Mouse (Mus musculus): ENCODE results near the gene Megf9. TPM values are rescaled to one million over a fixed set of nuclear protein-coding genes. Genes with fewer than 3 reads are reported as not detected.

Megf9 gene
- polyA plus RNA-seq, 1 experiment from 2014 or later, result 32.5 TPM

- Histone ChIP-seq H3K4me3 (no peak overlapping the region), H3K27me3 (replicated peaks) (no peaks in the 10 kb centered on the region), H3K9me3 (no peaks in the 10 kb centered on the region), H3K36me3 (no peaks in the 10 kb centered on the region), H3K27ac (no peak overlapping the region), H3K4me2 (replicated peaks) (no peak overlapping the region), H3K9ac (no peak overlapping the region), H3K4me1 (no peaks in the 10 kb centered on the region)
- WGBS, result 92% methylated on average over 6 of the region's 6 CpGs
- no peak for ATAC-seq (ENCODE audit: low FRiP score, low read depth)
Observed at GRCm38 (mm10) chr4:70516289-70516688, 18.5 kb downstream of the Megf9 start.

GRCm38 (mm10) chr4:70515514-70515913, 19.3 kb downstream of the Megf9 start:
- H3K9me3 ChIP-seq, result no peaks in the 10 kb centered on the region
- no peak for ATAC-seq (ENCODE audit: low FRiP score, low read depth)

GRCm38 (mm10) chr4:70509987-70510386, 24.8 kb downstream of the Megf9 start:
- Histone ChIP-seq H3K27ac (no peak overlapping the region), H3K4me2 (replicated peaks) (no peak overlapping the region), H3K27me3 (replicated peaks) (no peaks in the 10 kb centered on the region), H3K4me1 (no peaks in the 10 kb centered on the region), H3K4me3 (no peak overlapping the region), H3K36me3 (no peaks in the 10 kb centered on the region), H3K9me3 (no peaks in the 10 kb centered on the region), H3K9ac (no peak overlapping the region)
- WGBS, result 56% methylated on average over 2 of the region's 2 CpGs
- ATAC-seq (ENCODE audit: low FRiP score, low read depth), result 0 out of 2 replicates have a peak, but pooled peaks have one; percentile 48

More at GRCm38 (mm10) chr4:70515514-70515913, 19.3 kb downstream of the Megf9 start:
- Histone ChIP-seq H3K4me2 (replicated peaks) (no peak overlapping the region), H3K36me3 (no peaks in the 10 kb centered on the region), H3K4me3 (no peak overlapping the region), H3K27me3 (replicated peaks) (no peaks in the 10 kb centered on the region), H3K4me1 (no peaks in the 10 kb centered on the region), H3K27ac (no peak overlapping the region), H3K9ac (no peak overlapping the region)

- H3K9ac ChIP-seq, result no peak overlapping the region
- no peak overlapping the region for H3K4me3 ChIP-seq
- H3K4me2 ChIP-seq (replicated peaks), result no peak overlapping the region
- ATAC-seq (ENCODE audit: low FRiP score, low read depth), result 0 out of 2 replicates have a peak, but pooled peaks have one; percentile 33
- H3K9me3 ChIP-seq, result no peaks in the 10 kb centered on the region
- no peaks in the 10 kb centered on the region for H3K4me1 ChIP-seq
- H3K27me3 ChIP-seq (replicated peaks), result no peaks in the 10 kb centered on the region
- H3K36me3 ChIP-seq, result no peaks in the 10 kb centered on the region
- no peak overlapping the region for H3K27ac ChIP-seq
- WGBS, result 18% methylated on average over 2 of the region's 2 CpGs
Observed at GRCm38 (mm10) chr4:70509565-70509964, 25.2 kb downstream of the Megf9 start.

- Histone ChIP-seq H3K4me3 (no peak overlapping the region), H3K9me3 (no peaks in the 10 kb centered on the region), H3K4me2 (replicated peaks) (no peak overlapping the region), H3K9ac (no peak overlapping the region), H3K27me3 (replicated peaks) (no peaks in the 10 kb centered on the region), H3K4me1 (no peaks in the 10 kb centered on the region), H3K27ac (no peak overlapping the region), H3K36me3 (no peaks in the 10 kb centered on the region)
- ATAC-seq (ENCODE audit: low FRiP score, low read depth), result no peak
- WGBS, result 94% methylated on average over 1 of the region's 1 CpGs
Observed at GRCm38 (mm10) chr4:70508207-70508606, 26.6 kb downstream of the Megf9 start.

GRCm38 (mm10) chr4:70505951-70506350, 28.8 kb downstream of the Megf9 start:
- Histone ChIP-seq H3K4me2 (replicated peaks) (no peak overlapping the region), H3K4me1 (no peaks in the 10 kb centered on the region), H3K4me3 (no peak overlapping the region), H3K27ac (no peak overlapping the region), H3K9me3 (no peaks in the 10 kb centered on the region), H3K36me3 (no peaks in the 10 kb centered on the region), H3K9ac (no peak overlapping the region), H3K27me3 (replicated peaks) (no peaks in the 10 kb centered on the region)
- WGBS, result 87% methylated on average over 3 of the region's 3 CpGs
- ATAC-seq (ENCODE audit: low FRiP score, low read depth), result no peak

- Histone ChIP-seq H3K27me3 (replicated peaks) (no peaks in the 10 kb centered on the region), H3K4me2 (replicated peaks) (no peak overlapping the region), H3K36me3 (no peaks in the 10 kb centered on the region), H3K4me3 (no peak overlapping the region), H3K9me3 (no peaks in the 10 kb centered on the region), H3K4me1 (no peaks in the 10 kb centered on the region), H3K27ac (no peak overlapping the region), H3K9ac (no peak overlapping the region)
- no peak for ATAC-seq (ENCODE audit: low FRiP score, low read depth)
- 59% methylated on average over 1 of the region's 1 CpGs for WGBS
Observed at GRCm38 (mm10) chr4:70503827-70504226, 31.0 kb downstream of the Megf9 start.

- Histone ChIP-seq H3K27me3 (replicated peaks) (no peaks in the 10 kb centered on the region), H3K4me3 (no peak overlapping the region), H3K9ac (no peak overlapping the region), H3K4me2 (replicated peaks) (no peak overlapping the region), H3K36me3 (no peaks in the 10 kb centered on the region), H3K27ac (no peak overlapping the region), H3K9me3 (no peaks in the 10 kb centered on the region), H3K4me1 (no peaks in the 10 kb centered on the region)
- ATAC-seq (ENCODE audit: low FRiP score, low read depth), result no peak
- WGBS, result 89% methylated on average over 3 of the region's 3 CpGs
Observed at GRCm38 (mm10) chr4:70499285-70499684, 35.5 kb downstream of the Megf9 start.

GRCm38 (mm10) chr4:70496978-70497377, 37.8 kb downstream of the Megf9 start:
- no peak overlapping the region for H3K27ac ChIP-seq
- H3K27me3 ChIP-seq (replicated peaks), result no peaks in the 10 kb centered on the region
- no peaks in the 10 kb centered on the region for H3K9me3 ChIP-seq
- no peak overlapping the region for H3K4me3 ChIP-seq
- H3K9ac ChIP-seq, result no peak overlapping the region
- no peak for ATAC-seq (ENCODE audit: low FRiP score, low read depth)
- no peaks in the 10 kb centered on the region for H3K36me3 ChIP-seq
- 72% methylated on average over 1 of the region's 1 CpGs for WGBS
- H3K4me1 ChIP-seq, result no peaks in the 10 kb centered on the region
- H3K4me2 ChIP-seq (replicated peaks), result no peak overlapping the region

- H3K27ac ChIP-seq, result no peak overlapping the region
- no peak overlapping the region for H3K4me2 ChIP-seq (replicated peaks)
- H3K4me3 ChIP-seq, result no peak overlapping the region
- no peaks in the 10 kb centered on the region for H3K4me1 ChIP-seq
- H3K36me3 ChIP-seq, result no peaks in the 10 kb centered on the region
- no peak for ATAC-seq (ENCODE audit: low FRiP score, low read depth)
- H3K9ac ChIP-seq, result no peak overlapping the region
- no peaks in the 10 kb centered on the region for H3K9me3 ChIP-seq
- 84% methylated on average over 2 of the region's 2 CpGs for WGBS
- H3K27me3 ChIP-seq (replicated peaks), result no peaks in the 10 kb centered on the region
Observed at GRCm38 (mm10) chr4:70489792-70490191, 45.0 kb downstream of the Megf9 start.

- H3K4me3 ChIP-seq, result no peak overlapping the region
Observed at GRCm38 (mm10) chr4:70488415-70488814, 46.4 kb downstream of the Megf9 start.

GRCm38 (mm10) chr4:70484134-70484533, 50.7 kb downstream of the Megf9 start:
- H3K36me3 ChIP-seq, result no peaks in the 10 kb centered on the region
- H3K9me3 ChIP-seq, result no peaks in the 10 kb centered on the region
- H3K4me2 ChIP-seq (replicated peaks), result no peak overlapping the region
- H3K27me3 ChIP-seq (replicated peaks), result no peaks in the 10 kb centered on the region
- no peaks in the 10 kb centered on the region for H3K4me1 ChIP-seq
- no peak overlapping the region for H3K27ac ChIP-seq
- no peak for ATAC-seq (ENCODE audit: low FRiP score, low read depth)
- WGBS, result 85% methylated on average over 2 of the region's 2 CpGs
- no peak overlapping the region for H3K9ac ChIP-seq
- no peak overlapping the region for H3K4me3 ChIP-seq

More at GRCm38 (mm10) chr4:70488415-70488814, 46.4 kb downstream of the Megf9 start:
- H3K9ac ChIP-seq, result no peak overlapping the region
- no peak overlapping the region for H3K4me2 ChIP-seq (replicated peaks)
- no peaks in the 10 kb centered on the region for H3K9me3 ChIP-seq
- no peak for ATAC-seq (ENCODE audit: low FRiP score, low read depth)
- H3K36me3 ChIP-seq, result no peaks in the 10 kb centered on the region
- no peaks in the 10 kb centered on the region for H3K4me1 ChIP-seq
- H3K27ac ChIP-seq, result no peak overlapping the region
- H3K27me3 ChIP-seq (replicated peaks), result no peaks in the 10 kb centered on the region
- WGBS, result 76% methylated on average over 3 of the region's 3 CpGs

GRCm38 (mm10) chr4:70481931-70482330, 52.9 kb downstream of the Megf9 start:
- H3K36me3 ChIP-seq, result no peaks in the 10 kb centered on the region
- no peak for ATAC-seq (ENCODE audit: low FRiP score, low read depth)
- WGBS, result 78% methylated on average over 4 of the region's 4 CpGs
- no peak overlapping the region for H3K9ac ChIP-seq
- no peaks in the 10 kb centered on the region for H3K9me3 ChIP-seq
- H3K4me1 ChIP-seq, result no peaks in the 10 kb centered on the region
- no peak overlapping the region for H3K4me3 ChIP-seq
- no peak overlapping the region for H3K4me2 ChIP-seq (replicated peaks)
- no peaks in the 10 kb centered on the region for H3K27me3 ChIP-seq (replicated peaks)
- no peak overlapping the region for H3K27ac ChIP-seq

Data from neural tube, embryonic 12.5 days (tissue).